Mouse (Mus musculus): ENCODE data around the gene Blcap. TPM values are rescaled to one million over a fixed set of nuclear protein-coding genes. Genes with fewer than 3 reads are reported as not detected.

Gene Blcap
- total RNA-seq, 1 experiment from 2014 or later = 75.2 TPM

- peak; percentile 40 for DNase-seq
Observed at GRCm38 (mm10) chr2:157559858-157560257, 11.2 kb downstream of the Blcap start, which contains the start of gene Nnat. Gene Nnat (plus strand): TSS chr2:157560078.

- DNase-seq = peak; percentile 34
Observed at GRCm38 (mm10) chr2:157559440-157559839, 11.6 kb downstream of the Blcap start.

- peak; percentile 27 for DNase-seq
Observed at GRCm38 (mm10) chr2:157558520-157558919, 12.6 kb downstream of the Blcap start.

GRCm38 (mm10) chr2:157558051-157558450 lies 13.0 kb downstream of the Blcap start:
- DNase-seq = peak; percentile 30

- DNase-seq = no peak
Observed at GRCm38 (mm10) chr2:157556074-157556698, 14.9 kb downstream of the Blcap start.

- DNase-seq = peak; percentile 35
Observed at GRCm38 (mm10) chr2:157552158-157552886, 18.8 kb downstream of the Blcap start.

GRCm38 (mm10) chr2:157550292-157550691 lies 20.8 kb downstream of the Blcap start:
- DNase-seq = no peak

GRCm38 (mm10) chr2:157546686-157547085 lies 24.4 kb downstream of the Blcap start:
- DNase-seq = no peak

GRCm38 (mm10) chr2:157544333-157544888 lies 26.7 kb downstream of the Blcap start:
- DNase-seq = no peak

- DNase-seq = no peak
Observed at GRCm38 (mm10) chr2:157542415-157542814, 28.7 kb downstream of the Blcap start.

GRCm38 (mm10) chr2:157541631-157542030 lies 29.4 kb downstream of the Blcap start:
- DNase-seq = no peak

- DNase-seq = no peak
Observed at GRCm38 (mm10) chr2:157540953-157541569, 30.0 kb downstream of the Blcap start.

- DNase-seq = peak; percentile 45
Observed at GRCm38 (mm10) chr2:157540073-157540952, 30.8 kb downstream of the Blcap start.

GRCm38 (mm10) chr2:157537118-157537517 lies 34.0 kb downstream of the Blcap start:
- no peak for DNase-seq

GRCm38 (mm10) chr2:157536476-157537081 lies 34.5 kb downstream of the Blcap start:
- DNase-seq = no peak

- no peak for DNase-seq
Observed at GRCm38 (mm10) chr2:157534163-157534562, 36.9 kb downstream of the Blcap start.

- no peak for DNase-seq
Observed at GRCm38 (mm10) chr2:157531681-157532426, 39.2 kb downstream of the Blcap start.

GRCm38 (mm10) chr2:157530056-157530955 lies 40.8 kb downstream of the Blcap start:
- DNase-seq = no peak

- DNase-seq = no peak
Observed at GRCm38 (mm10) chr2:157522556-157522955, 48.5 kb downstream of the Blcap start.

- DNase-seq = no peak
Observed at GRCm38 (mm10) chr2:157520496-157520895, 50.6 kb downstream of the Blcap start.

Measured in adrenal gland, postnatal 14 days (tissue).